Mouse (Mus musculus) lung, adult 2 months (tissue): ENCODE results near the gene Serpinb1a.

Experiments used
- CTCF ChIP-seq: fragments of 200-500 bp; IDR thresholded peaks from 2 replicates; pipeline ENCODE4 v1.5.1; 2011; ENCODE audit warnings: mild to moderate bottlenecking, low read length, control low read depth; ENCODE audit not compliant: insufficient read depth
- POLR2A ChIP-seq: fragments of 200-500 bp; IDR thresholded peaks from 2 replicates; pipeline ENCODE4 v1.6.1; 2011; ENCODE audit warnings: low read depth, mild to moderate bottlenecking, control low read depth, low read length, borderline replicate concordance; ENCODE audit errors: extremely low read depth

GRCm38 (mm10) chr13:32827951-32828350 lies 23.0 kb downstream of the Serpinb1a start:
- TF ChIP-seq POLR2A (no peak), CTCF (peak; percentile 71)
